Mouse (Mus musculus): ENCODE measurements around the gene Gas2.

GRCm38 (mm10) chr7:51973526-51973925 lies 111.7 kb downstream of the Gas2 start:
- TF ChIP-seq USF1 (IDR thresholded peaks at IDR 0.05; ENCODE audit: low read depth): no peak
- TF ChIP-seq CTCF (IDR thresholded peaks at IDR 0.05; ENCODE audit: control insufficient read depth, insufficient read depth, insufficient read length): no peak
- no peak for TF ChIP-seq CEBPB (IDR thresholded peaks at IDR 0.05; ENCODE audit: low read depth)
- no peak for TF ChIP-seq FOSL1 (IDR thresholded peaks at IDR 0.05; ENCODE audit: insufficient read depth, low read length, poor library complexity, severe bottlenecking)
- no peak for TF ChIP-seq MYOD1 (IDR thresholded peaks at IDR 0.05; ENCODE audit: control insufficient read depth, insufficient read length, low read depth)

All from C2C12 (cell line).